Mouse (Mus musculus): ENCODE measurements around the gene Cldn11. TPM values are rescaled to one million over a fixed set of nuclear protein-coding genes. Genes with fewer than 3 reads are reported as not detected.

The Cldn11 gene
- polyA plus RNA-seq, 1 experiment = not detected

DNA sequence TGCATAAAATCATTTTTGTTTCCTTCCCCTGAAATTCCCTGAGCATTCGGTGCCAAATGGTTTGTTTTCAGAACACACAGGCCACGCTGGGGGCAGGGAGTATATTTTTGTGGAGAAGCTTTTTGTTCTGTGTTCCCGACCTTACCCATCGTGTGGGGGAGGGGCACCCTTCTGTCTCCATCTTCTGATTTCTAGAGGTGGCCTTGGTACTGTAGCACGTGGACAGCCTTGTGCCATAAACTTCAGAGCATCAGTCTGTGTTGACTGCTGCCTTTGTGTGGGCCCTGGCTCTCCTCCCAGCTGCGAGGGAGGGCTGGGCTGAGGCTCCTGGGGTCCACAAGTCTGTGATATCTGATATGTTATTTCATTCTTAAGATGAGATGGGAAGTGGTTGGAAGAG, 2.4 kb downstream of the Cldn11 start:
- H3K27ac ChIP-seq (ENCODE audit: insufficient read depth, low read depth, low read length) = no peak overlapping the region
- TF ChIP-seq CTCF (IDR thresholded peaks at IDR 0.05; ENCODE audit: low read depth, low read length) (no peak), POLR2A (IDR thresholded peaks at IDR 0.05; ENCODE audit: borderline replicate concordance, low read depth, low read length) (no peak)
- no peak overlapping the region for H3K4me3 ChIP-seq (ENCODE audit: insufficient read depth, low read length)
- no peaks in the 10 kb centered on the region for H3K4me1 ChIP-seq (ENCODE audit: control insufficient read depth, insufficient read depth, low read length)

- TF ChIP-seq POLR2A (IDR thresholded peaks at IDR 0.05; ENCODE audit: borderline replicate concordance, low read depth, low read length) (no peak), CTCF (IDR thresholded peaks at IDR 0.05; ENCODE audit: low read depth, low read length) (no peak)
- Histone ChIP-seq H3K4me3 (ENCODE audit: insufficient read depth, low read length) (no peak overlapping the region), H3K27ac (ENCODE audit: insufficient read depth, low read depth, low read length) (no peak overlapping the region), H3K4me1 (ENCODE audit: control insufficient read depth, insufficient read depth, low read length) (no peaks in the 10 kb centered on the region)
These were observed 6.4 kb downstream of the Cldn11 start for GRCm38 (mm10) chr3:31156126-31156525.

- H3K4me1 ChIP-seq (ENCODE audit: control insufficient read depth, insufficient read depth, low read length) = no peaks in the 10 kb centered on the region
- TF ChIP-seq CTCF (IDR thresholded peaks at IDR 0.05; ENCODE audit: low read depth, low read length) (no peak), POLR2A (IDR thresholded peaks at IDR 0.05; ENCODE audit: borderline replicate concordance, low read depth, low read length) (no peak)
- H3K4me3 ChIP-seq (ENCODE audit: insufficient read depth, low read length) = no peak overlapping the region
- H3K27ac ChIP-seq (ENCODE audit: insufficient read depth, low read depth, low read length) = no peak overlapping the region
These were observed 8.1 kb downstream of the Cldn11 start for GRCm38 (mm10) chr3:31157776-31158175.

DNA sequence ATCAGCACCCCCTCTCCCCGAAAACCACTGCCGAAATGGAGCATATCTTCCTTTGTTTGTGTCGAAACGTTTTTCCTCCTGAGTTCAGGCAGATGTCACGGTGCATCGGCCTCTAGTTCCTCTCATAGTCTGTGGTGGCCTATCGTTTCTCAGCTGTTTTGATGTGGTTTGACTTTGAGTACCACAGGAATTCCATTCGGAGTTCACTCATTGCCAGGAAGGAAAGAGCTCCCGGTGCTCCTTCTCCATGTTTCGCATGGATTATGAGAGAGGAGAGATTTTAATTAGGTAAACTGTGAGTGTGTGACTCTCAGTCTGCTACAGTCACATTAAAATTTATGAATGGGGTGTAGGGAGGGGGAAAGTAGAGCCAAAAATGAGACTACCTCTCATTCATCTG, 10.3 kb downstream of the Cldn11 start:
- no peak overlapping the region for H3K4me3 ChIP-seq (ENCODE audit: insufficient read depth, low read length)
- TF ChIP-seq POLR2A (IDR thresholded peaks at IDR 0.05; ENCODE audit: borderline replicate concordance, low read depth, low read length) (no peak), CTCF (IDR thresholded peaks at IDR 0.05; ENCODE audit: low read depth, low read length) (no peak)

GRCm38 (mm10) chr3:31161336-31161735, 11.6 kb downstream of the Cldn11 start:
- Histone ChIP-seq H3K4me1 (ENCODE audit: control insufficient read depth, insufficient read depth, low read length) (no peaks in the 10 kb centered on the region), H3K4me3 (ENCODE audit: insufficient read depth, low read length) (no peak overlapping the region), H3K27ac (ENCODE audit: insufficient read depth, low read depth, low read length) (no peak overlapping the region)
- TF ChIP-seq POLR2A (IDR thresholded peaks at IDR 0.05; ENCODE audit: borderline replicate concordance, low read depth, low read length) (no peak), CTCF (IDR thresholded peaks at IDR 0.05; ENCODE audit: low read depth, low read length) (no peak)

More for the DNA sequence above, 10.3 kb downstream of the Cldn11 start:
- Histone ChIP-seq H3K27ac (ENCODE audit: insufficient read depth, low read depth, low read length) (no peak overlapping the region), H3K4me1 (ENCODE audit: control insufficient read depth, insufficient read depth, low read length) (no peaks in the 10 kb centered on the region)

DNA sequence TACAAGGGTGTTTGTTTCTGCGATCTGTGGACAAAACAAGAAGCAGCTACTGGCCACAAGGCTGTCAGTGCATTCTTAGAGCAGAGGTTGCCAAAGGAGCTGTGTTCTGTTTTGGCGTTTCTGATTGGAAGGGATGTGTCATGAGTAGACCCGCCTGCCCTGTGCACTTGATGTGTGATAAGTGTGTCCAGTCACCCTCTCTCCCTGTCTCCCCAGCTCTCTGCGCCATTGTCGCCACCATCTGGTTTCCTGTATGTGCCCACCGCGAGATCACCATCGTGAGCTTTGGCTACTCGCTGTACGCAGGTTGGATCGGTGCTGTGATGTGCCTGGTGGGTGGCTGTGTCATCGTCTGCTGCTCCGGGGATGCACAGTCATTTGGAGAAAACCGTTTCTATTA, 13.1 kb downstream of the Cldn11 start:
- H3K27ac ChIP-seq (ENCODE audit: insufficient read depth, low read depth, low read length) = no peak overlapping the region
- H3K4me3 ChIP-seq (ENCODE audit: insufficient read depth, low read length) = no peak overlapping the region
- TF ChIP-seq CTCF (IDR thresholded peaks at IDR 0.05; ENCODE audit: low read depth, low read length) (no peak), POLR2A (IDR thresholded peaks at IDR 0.05; ENCODE audit: borderline replicate concordance, low read depth, low read length) (no peak)
- no peaks in the 10 kb centered on the region for H3K4me1 ChIP-seq (ENCODE audit: control insufficient read depth, insufficient read depth, low read length)

DNA sequence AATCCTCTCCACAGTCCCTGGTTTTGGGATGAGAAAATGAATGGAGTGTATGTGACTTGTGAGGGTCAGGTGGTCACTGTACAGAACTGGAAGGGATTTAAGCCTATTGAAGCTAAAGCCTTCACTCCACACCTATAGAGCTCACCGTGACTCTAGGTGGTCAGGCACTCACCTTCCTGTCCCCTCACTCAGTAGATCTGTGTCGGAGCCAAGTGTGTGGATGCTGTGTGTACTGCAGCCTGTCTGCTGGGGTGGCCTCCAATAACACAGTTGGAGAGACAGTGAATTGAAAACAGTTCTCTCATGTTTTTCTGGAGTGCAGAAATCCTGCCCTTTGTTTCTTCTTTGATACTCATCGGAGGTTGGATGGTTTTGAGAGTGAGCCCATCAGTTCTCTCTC, 16.1 kb downstream of the Cldn11 start:
- no peak overlapping the region for H3K4me3 ChIP-seq (ENCODE audit: insufficient read depth, low read length)
- H3K4me1 ChIP-seq (ENCODE audit: control insufficient read depth, insufficient read depth, low read length) = no peaks in the 10 kb centered on the region
- H3K27ac ChIP-seq (ENCODE audit: insufficient read depth, low read depth, low read length) = no peak overlapping the region
- TF ChIP-seq POLR2A (IDR thresholded peaks at IDR 0.05; ENCODE audit: borderline replicate concordance, low read depth, low read length) = no peak
- no peak for TF ChIP-seq CTCF (IDR thresholded peaks at IDR 0.05; ENCODE audit: low read depth, low read length)

DNA sequence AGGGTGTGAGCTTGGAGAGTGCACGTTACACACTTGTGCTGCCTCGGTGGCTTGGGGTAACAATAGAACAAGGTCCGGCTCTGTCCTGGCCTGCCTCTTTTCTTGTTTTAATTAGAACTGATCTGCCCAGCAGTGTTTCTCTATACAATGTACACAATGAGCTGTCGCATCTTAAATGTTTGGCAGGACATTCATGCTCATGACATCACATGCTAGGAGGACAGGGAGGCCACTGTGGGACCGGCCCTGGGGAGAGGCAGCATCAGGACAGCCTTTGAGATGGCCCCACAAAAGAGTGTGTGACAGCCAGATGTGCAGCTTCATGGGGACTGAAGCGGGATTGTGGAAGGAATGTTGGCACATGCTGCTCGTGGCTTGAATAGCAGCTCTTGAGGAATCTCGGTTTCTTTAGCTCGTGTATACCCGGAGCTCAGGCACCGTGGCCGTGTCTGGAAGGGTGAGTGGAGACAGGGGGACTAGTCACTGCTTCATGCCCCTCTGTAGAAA, 16.7 kb downstream of the Cldn11 start:
- TF ChIP-seq POLR2A (IDR thresholded peaks at IDR 0.05; ENCODE audit: borderline replicate concordance, low read depth, low read length) (no peak), CTCF (IDR thresholded peaks at IDR 0.05; ENCODE audit: low read depth, low read length) (no peak)
- Histone ChIP-seq H3K4me3 (ENCODE audit: insufficient read depth, low read length) (no peak overlapping the region), H3K4me1 (ENCODE audit: control insufficient read depth, insufficient read depth, low read length) (no peaks in the 10 kb centered on the region), H3K27ac (ENCODE audit: insufficient read depth, low read depth, low read length) (no peak overlapping the region)

- H3K4me1 ChIP-seq (ENCODE audit: control insufficient read depth, insufficient read depth, low read length) = no peaks in the 10 kb centered on the region
- no peak for TF ChIP-seq POLR2A (IDR thresholded peaks at IDR 0.05; ENCODE audit: borderline replicate concordance, low read depth, low read length)
- TF ChIP-seq CTCF (IDR thresholded peaks at IDR 0.05; ENCODE audit: low read depth, low read length) = no peak
- no peak overlapping the region for H3K4me3 ChIP-seq (ENCODE audit: insufficient read depth, low read length)
- no peak overlapping the region for H3K27ac ChIP-seq (ENCODE audit: insufficient read depth, low read depth, low read length)
These were observed 40.6 kb downstream of the Cldn11 start for GRCm38 (mm10) chr3:31190342-31190741.

DNA sequence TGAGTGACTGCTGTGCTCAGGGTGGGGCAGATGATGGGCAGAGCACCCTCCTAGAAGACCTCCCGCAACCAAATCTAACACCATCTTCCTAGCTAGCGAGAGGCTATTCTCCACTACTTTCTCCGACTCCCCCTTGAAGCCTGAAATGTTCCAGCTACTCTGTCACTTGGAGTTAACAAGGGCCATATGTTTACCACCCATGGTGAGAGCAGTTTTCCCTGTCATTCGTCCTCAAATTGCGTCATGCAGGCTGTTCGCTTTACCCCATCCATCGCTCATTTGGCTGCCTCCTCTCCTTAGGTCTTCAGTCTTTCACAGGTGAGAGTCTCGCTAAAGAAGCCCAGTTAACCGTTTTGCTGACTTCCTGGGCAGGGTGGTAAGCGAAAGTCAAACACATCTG, 41.7 kb downstream of the Cldn11 start:
- H3K27ac ChIP-seq (ENCODE audit: insufficient read depth, low read depth, low read length) = no peak overlapping the region
- H3K4me3 ChIP-seq (ENCODE audit: insufficient read depth, low read length) = no peak overlapping the region
- TF ChIP-seq POLR2A (IDR thresholded peaks at IDR 0.05; ENCODE audit: borderline replicate concordance, low read depth, low read length) = no peak
- no peak for TF ChIP-seq CTCF (IDR thresholded peaks at IDR 0.05; ENCODE audit: low read depth, low read length)
- H3K4me1 ChIP-seq (ENCODE audit: control insufficient read depth, insufficient read depth, low read length) = no peaks in the 10 kb centered on the region
